ENCODE assay signal across 23 mouse cellular contexts in genomic region chr12:104735993-104736395, GRCm38 (mm10). TPM values are rescaled to one million over a fixed set of nuclear protein-coding genes. Genes with fewer than 3 reads are reported as not detected.
DNase-seq lines count a peak whose midpoint lies in the region; ATAC-seq and TF ChIP-seq lines count a peak whose summit lies in the region.
"Had no signal": no experiment of that assay in that cellular context is flagged by ENCODE, and none has a peak within 500 bp of the region (broad histone marks: within the 10 kb centered on the region; RNA-seq: fewer than 3 reads in every experiment).

No protein-coding gene starts in this region.

- DNase-seq in adrenal gland, postnatal 14 days = peak; percentile 34
- no peak for DNase-seq in adrenal gland, adult 8-10 months
- DNase-seq in Muller cell, postnatal 12 days (ENCODE audit: inconsistent ontology term) = peak; percentile 84
- DNase-seq in hindbrain, embryonic 14.5 days (ENCODE audit: low spot score) = peak; percentile 36
- DNase-seq in neural tube, embryonic 10.5 days (ENCODE audit: extremely low spot score, low spot score) = peak; percentile 26
- DNase-seq in embryonic facial prominence, embryonic 10.5 days (ENCODE audit: low spot score) = no peak
- no peak for DNase-seq in spleen, postnatal 4 days (ENCODE audit: low spot score in 2 of 2)
- DNase-seq in kidney, adult 2 months = no peak
- DNase-seq: adrenal gland, postnatal 10 days; cerebellum, adult 8-10 months; forebrain, postnatal 0 days; heart, postnatal 4 days; kidney, postnatal 10 days; liver, embryonic 13.5 days; right cerebral cortex, postnatal 4 days; thymus, postnatal 36 days had no signal

- H3K4me1 ChIP-seq in hindbrain, embryonic 14.5 days (replicated peaks; ENCODE audit: control insufficient read depth, insufficient read depth, low read length) = peaks cover 37% of the 10 kb centered on the region
- H3K4me1 ChIP-seq in embryonic facial prominence, embryonic 10.5 days = peaks cover 52% of the 10 kb centered on the region
- H3K4me1 ChIP-seq in kidney, adult 2 months (ENCODE audit: control insufficient read depth, insufficient read depth, low read length) = peaks cover 15% of the 10 kb centered on the region

- no peak overlapping the region for H3K9ac ChIP-seq in hindbrain, embryonic 14.5 days
- H3K9ac ChIP-seq: forebrain, postnatal 0 days; heart, embryonic 13.5 days; liver, embryonic 13.5 days; lung, embryonic 15.5 days; midbrain, embryonic 12.5 days had no signal

- ATAC-seq in hindbrain, embryonic 14.5 days (ENCODE audit: low FRiP score) = 0 out of 2 replicates have a peak, but pooled peaks have one; percentile 22
- ATAC-seq: forebrain, postnatal 0 days; intestine, postnatal 0 days had no signal

- H3K27me3 ChIP-seq in hindbrain, embryonic 14.5 days (ENCODE audit: control insufficient read depth, insufficient read depth, low read length) = no peaks in the 10 kb centered on the region
- no peaks in the 10 kb centered on the region for H3K27me3 ChIP-seq in embryonic facial prominence, embryonic 10.5 days (replicated peaks; ENCODE audit: low read depth, poor library complexity, severe bottlenecking)
- H3K27me3 ChIP-seq in kidney, adult 2 months (replicated peaks; ENCODE audit: control insufficient read depth, insufficient read depth, low read length) = no peaks in the 10 kb centered on the region
- H3K27me3 ChIP-seq: heart, embryonic 13.5 days; liver, embryonic 13.5 days; lung, embryonic 15.5 days had no signal

- no peak overlapping the region for H3K27ac ChIP-seq in hindbrain, embryonic 14.5 days
- no peak overlapping the region for H3K27ac ChIP-seq in embryonic facial prominence, embryonic 10.5 days (replicated peaks)
- H3K27ac ChIP-seq in kidney, adult 2 months (ENCODE audit: insufficient read depth, low read depth, low read length) = no peak overlapping the region
- H3K27ac ChIP-seq: heart, embryonic 13.5 days; layer of hippocampus, adult 2 months; limb, embryonic 10.5 days; liver, embryonic 13.5 days; lung, embryonic 15.5 days; midbrain, embryonic 12.5 days had no signal

- TF ChIP-seq POLR2A in kidney, adult 2 months (IDR thresholded peaks at IDR 0.05; ENCODE audit: low read depth, low read length) = no peak

- no peaks in the 10 kb centered on the region for H3K9me3 ChIP-seq in hindbrain, embryonic 14.5 days (ENCODE audit: control insufficient read depth, low read length)
- H3K9me3 ChIP-seq in embryonic facial prominence, embryonic 10.5 days = no peaks in the 10 kb centered on the region
- H3K9me3 ChIP-seq: heart, embryonic 13.5 days; limb, embryonic 10.5 days; liver, embryonic 13.5 days; lung, embryonic 15.5 days; midbrain, embryonic 12.5 days had no signal

- peaks cover 9% of the 10 kb centered on the region for H3K36me3 ChIP-seq in hindbrain, embryonic 14.5 days (replicated peaks; ENCODE audit: control insufficient read depth, insufficient read depth)
- H3K36me3 ChIP-seq in embryonic facial prominence, embryonic 10.5 days (replicated peaks) = peaks cover 59% of the 10 kb centered on the region
- no peaks in the 10 kb centered on the region; the same call in 1 of the 2 replicates for H3K36me3 ChIP-seq in kidney, adult 2 months (ENCODE audit: control insufficient read depth, insufficient read depth, low read length)

- H3K4me2 ChIP-seq in hindbrain, embryonic 14.5 days (replicated peaks) = no peak overlapping the region
- H3K4me2 ChIP-seq: heart, embryonic 13.5 days; liver, embryonic 13.5 days; lung, embryonic 15.5 days; midbrain, embryonic 12.5 days had no signal

- no peak overlapping the region for H3K4me3 ChIP-seq in hindbrain, embryonic 14.5 days (replicated peaks; ENCODE audit: low read length)
- H3K4me3 ChIP-seq in embryonic facial prominence, embryonic 10.5 days = no peak overlapping the region
- H3K4me3 ChIP-seq in kidney, adult 2 months (ENCODE audit: insufficient read depth, low read depth, low read length) = no peak overlapping the region
- H3K4me3 ChIP-seq: erythroblast, embryonic 14.5 days; heart, embryonic 13.5 days; layer of hippocampus, adult 2 months; limb, embryonic 10.5 days; liver, embryonic 13.5 days; lung, embryonic 15.5 days; midbrain, embryonic 12.5 days had no signal

- 14% methylated on average over 3 of the region's 3 CpGs for WGBS in hindbrain, embryonic 14.5 days
- WGBS in embryonic facial prominence, embryonic 10.5 days = 77% methylated on average over 3 of the region's 3 CpGs
- WGBS in kidney, adult 2 months = 57% methylated on average over 3 of the region's 3 CpGs

- TF ChIP-seq CTCF in kidney, adult 2 months (conservative IDR thresholded peaks at IDR 0.05; ENCODE audit: insufficient read depth, insufficient read length, low read depth, low read length) = no peak

RNA-seq across cellular contexts. Expression of gene Dicer1, which starts 15.8 kb away (rescaled TPM):
- 53.3 and 58.6 TPM in 2 replicates for total RNA-seq in adrenal gland, postnatal 14 days (2021)
- total RNA-seq in adrenal gland, adult 8-10 months (2022) = 10 to 100 TPM; 46.3 to 58.1 (median 48.4) TPM
- 28.0 and 36.7 TPM in 2 replicates for polyA plus RNA-seq in hindbrain, embryonic 14.5 days (2014; fragmentation: Nextera tagmentation; extraction: Ambion mirVana)
- 52.6 and 54.6 TPM in 2 replicates for polyA plus RNA-seq in embryonic facial prominence, embryonic 10.5 days (2016; fragmentation: Nextera tagmentation; extraction: Ambion mirVana)
- 8.3 and 9.0 TPM in 2 replicates for polyA plus RNA-seq in kidney, adult 2 months (2012; rRNA removed)

Comparison
In these comparisons a context has a peak if more than half of its experiments do, and no peak if none do; other contexts are left out.
1. DNase-seq: peak in adrenal gland, postnatal 14 days (single experiment), Muller cell, postnatal 12 days (single experiment), hindbrain, embryonic 14.5 days (single experiment) and neural tube, embryonic 10.5 days (single experiment); none in adrenal gland, adult 8-10 months (single experiment), embryonic facial prominence, embryonic 10.5 days (single experiment), spleen, postnatal 4 days (0 of 2) and kidney, adult 2 months (single experiment).